Mouse (Mus musculus): ENCODE measurements around the gene Eng. TPM values are rescaled to one million over a fixed set of nuclear protein-coding genes. Genes with fewer than 3 reads are reported as not detected.

Gene Eng
- polyA plus RNA-seq, 1 experiment, result 1.1 TPM

DNA sequence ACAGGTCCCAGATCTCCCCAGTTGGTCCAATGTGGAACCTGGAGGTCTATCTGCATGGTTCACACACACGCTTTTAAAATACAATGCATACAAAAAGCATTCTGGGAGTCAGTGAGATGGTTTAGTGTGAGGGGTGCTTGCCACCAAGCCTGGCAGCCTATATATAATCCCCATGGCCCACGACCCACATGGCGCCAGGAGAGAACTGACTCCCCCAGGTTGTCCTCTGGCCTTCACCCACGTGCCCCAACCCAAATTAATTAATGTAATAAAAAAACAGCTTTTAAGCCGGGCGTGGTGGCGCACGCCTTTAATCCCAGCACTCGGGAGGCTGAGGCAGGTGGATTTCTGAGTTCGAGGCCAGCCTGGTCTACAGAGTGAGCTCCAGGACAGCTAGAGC lies 37.3 kb downstream of the Eng start:
- H3K27me3 ChIP-seq (ENCODE audit: control insufficient read depth, insufficient read depth, insufficient read length), result no peaks in the 10 kb centered on the region
- no peak overlapping the region for H3ac ChIP-seq (ENCODE audit: control insufficient read depth, insufficient read length, low read depth)
- H3K4me3 ChIP-seq (ENCODE audit: insufficient read depth, poor library complexity, severe bottlenecking), result no peak overlapping the region
- H3K79me3 ChIP-seq (ENCODE audit: low read depth), result no peaks in the 10 kb centered on the region
- TF ChIP-seq FOSL1 (IDR thresholded peaks at IDR 0.05; ENCODE audit: insufficient read depth, low read length, poor library complexity, severe bottlenecking), result no peak
- H3K79me2 ChIP-seq (ENCODE audit: control insufficient read depth, insufficient read depth), result no peaks in the 10 kb centered on the region
- peaks cover 67% of the 10 kb centered on the region for H3K36me3 ChIP-seq (ENCODE audit: control insufficient read depth, insufficient read depth)

DNA sequence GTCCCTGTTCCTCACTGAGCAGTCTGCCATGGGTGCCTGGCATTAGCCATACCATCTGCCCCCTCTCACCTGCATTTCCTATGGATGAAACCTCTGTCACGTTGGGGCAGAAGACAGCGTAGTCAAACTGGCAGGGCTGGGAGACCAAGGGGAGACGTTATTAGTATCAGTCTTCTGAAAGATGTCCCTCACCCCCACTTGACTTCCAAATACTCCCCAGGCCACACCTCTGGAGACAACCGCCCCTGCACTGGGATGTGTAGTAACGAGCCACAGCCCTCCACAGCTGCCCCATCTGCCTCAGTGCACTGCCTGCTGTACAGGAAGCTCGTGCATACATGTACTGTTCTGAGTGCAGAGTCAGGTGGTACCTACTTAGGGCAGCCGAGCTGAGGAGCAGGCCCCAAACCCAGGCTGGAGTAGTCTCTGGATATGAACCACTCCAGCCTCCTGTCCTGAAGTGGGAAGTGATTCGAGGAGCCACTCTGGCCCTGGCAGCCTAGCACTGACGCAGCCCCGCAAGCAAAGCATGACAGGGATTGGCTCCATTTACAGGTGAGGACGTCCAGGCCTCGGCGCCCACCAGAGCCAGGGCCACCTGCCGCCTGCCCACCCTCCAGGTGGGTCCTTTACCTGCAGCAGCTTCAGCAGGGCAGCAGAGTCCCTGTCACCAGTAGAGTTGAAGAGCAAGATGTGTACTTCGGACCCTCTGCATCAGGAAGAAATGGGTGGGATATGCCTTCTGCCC lies 38.5 kb downstream of the Eng start:
- TF ChIP-seq USF1 (IDR thresholded peaks at IDR 0.05; ENCODE audit: low read depth) (no peak), CTCF (IDR thresholded peaks at IDR 0.05; ENCODE audit: control insufficient read depth, insufficient read depth, insufficient read length) (no peak), FOSL1 (IDR thresholded peaks at IDR 0.05; ENCODE audit: insufficient read depth, low read length, poor library complexity, severe bottlenecking) (no peak), MYOG (IDR thresholded peaks at IDR 0.05; ENCODE audit: control insufficient read depth, extremely low read depth, insufficient read length) (no peak), CEBPB (IDR thresholded peaks at IDR 0.05; ENCODE audit: low read depth) (no peak), MAX (IDR thresholded peaks at IDR 0.05) (no peak), MYOD1 (IDR thresholded peaks at IDR 0.05; ENCODE audit: control insufficient read depth, insufficient read length, low read depth) (no peak)
- no peaks in the 10 kb centered on the region for H3K79me3 ChIP-seq (ENCODE audit: low read depth)
- H3K36me3 ChIP-seq (ENCODE audit: control insufficient read depth, insufficient read depth), result peaks cover 71% of the 10 kb centered on the region
- H3ac ChIP-seq (ENCODE audit: control insufficient read depth, insufficient read length, low read depth), result no peak overlapping the region
- H3K27me3 ChIP-seq (ENCODE audit: control insufficient read depth, insufficient read depth, insufficient read length), result no peaks in the 10 kb centered on the region
- H3K79me2 ChIP-seq (ENCODE audit: control insufficient read depth, insufficient read depth), result no peaks in the 10 kb centered on the region
- no peak overlapping the region for H3K4me3 ChIP-seq (ENCODE audit: insufficient read depth, poor library complexity, severe bottlenecking)

DNA sequence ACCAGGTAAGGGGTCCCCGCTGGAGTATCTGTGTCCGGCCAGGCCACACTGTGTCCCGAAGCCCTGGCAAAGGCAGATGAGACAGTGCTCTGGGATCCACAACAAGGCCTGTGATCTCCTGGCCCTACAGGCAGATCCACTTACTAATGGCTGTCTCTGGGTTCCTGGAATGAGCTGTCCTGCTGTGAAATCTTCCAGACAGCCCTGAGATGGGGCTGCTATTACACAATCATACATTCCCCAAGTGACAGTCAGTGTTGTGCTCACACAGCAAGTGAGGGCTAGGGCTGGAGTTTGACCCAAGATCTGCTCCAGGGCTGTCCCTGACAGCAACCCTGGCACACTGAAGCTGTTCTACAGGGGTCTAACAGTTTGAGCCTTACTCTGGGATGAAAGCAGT lies 39.4 kb downstream of the Eng start:
- Histone ChIP-seq H3K27me3 (ENCODE audit: control insufficient read depth, insufficient read depth, insufficient read length) (no peaks in the 10 kb centered on the region), H3K4me3 (ENCODE audit: insufficient read depth, poor library complexity, severe bottlenecking) (no peak overlapping the region), H3ac (ENCODE audit: control insufficient read depth, insufficient read length, low read depth) (no peak overlapping the region), H3K36me3 (ENCODE audit: control insufficient read depth, insufficient read depth) (peaks cover 75% of the 10 kb centered on the region), H3K79me3 (ENCODE audit: low read depth) (no peaks in the 10 kb centered on the region), H3K79me2 (ENCODE audit: control insufficient read depth, insufficient read depth) (no peaks in the 10 kb centered on the region)
- TF ChIP-seq CTCF (IDR thresholded peaks at IDR 0.05; ENCODE audit: control insufficient read depth, insufficient read depth, insufficient read length), result no peak
- no peak for TF ChIP-seq USF1 (IDR thresholded peaks at IDR 0.05; ENCODE audit: low read depth)
- TF ChIP-seq CEBPB (IDR thresholded peaks at IDR 0.05; ENCODE audit: low read depth), result peak; percentile 57
- TF ChIP-seq MAX (IDR thresholded peaks at IDR 0.05), result no peak

DNA sequence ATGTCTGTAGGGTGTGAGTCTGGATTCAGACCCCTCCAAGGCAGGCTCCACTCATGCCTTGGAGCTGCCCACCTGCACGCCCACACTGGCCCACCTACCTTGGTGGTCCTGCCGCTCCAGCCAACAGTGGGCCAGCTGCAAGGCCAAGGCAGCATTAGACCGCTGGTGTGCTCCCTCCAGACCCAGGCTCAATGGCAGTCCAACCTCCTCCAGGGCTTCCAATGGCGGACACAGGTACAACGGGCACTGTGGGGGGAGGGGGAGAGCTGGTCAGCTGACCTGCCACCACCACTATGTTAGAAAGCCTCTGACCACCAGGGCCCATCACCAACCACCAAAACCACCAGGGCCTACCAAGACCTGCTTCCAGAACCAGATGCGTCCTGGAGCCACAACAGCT lies 40.2 kb downstream of the Eng start:
- no peak for TF ChIP-seq CEBPB (IDR thresholded peaks at IDR 0.05; ENCODE audit: low read depth)
- no peak for TF ChIP-seq CTCF (IDR thresholded peaks at IDR 0.05; ENCODE audit: control insufficient read depth, insufficient read depth, insufficient read length)
- TF ChIP-seq FOSL1 (IDR thresholded peaks at IDR 0.05; ENCODE audit: insufficient read depth, low read length, poor library complexity, severe bottlenecking), result no peak
- no peak for TF ChIP-seq MYOD1 (IDR thresholded peaks at IDR 0.05; ENCODE audit: control insufficient read depth, insufficient read length, low read depth)
- TF ChIP-seq MYOG (IDR thresholded peaks at IDR 0.05; ENCODE audit: control insufficient read depth, extremely low read depth, insufficient read length), result no peak
- TF ChIP-seq USF1 (IDR thresholded peaks at IDR 0.05; ENCODE audit: low read depth), result no peak
- no peak for TF ChIP-seq MAX (IDR thresholded peaks at IDR 0.05)
- H3K4me3 ChIP-seq (ENCODE audit: insufficient read depth, poor library complexity, severe bottlenecking), result no peak overlapping the region
- H3K36me3 ChIP-seq (ENCODE audit: control insufficient read depth, insufficient read depth), result peaks cover 75% of the 10 kb centered on the region
- no peaks in the 10 kb centered on the region for H3K79me3 ChIP-seq (ENCODE audit: low read depth)
- no peak overlapping the region for H3ac ChIP-seq (ENCODE audit: control insufficient read depth, insufficient read length, low read depth)
- no peaks in the 10 kb centered on the region for H3K79me2 ChIP-seq (ENCODE audit: control insufficient read depth, insufficient read depth)
- H3K27me3 ChIP-seq (ENCODE audit: control insufficient read depth, insufficient read depth, insufficient read length), result no peaks in the 10 kb centered on the region

DNA sequence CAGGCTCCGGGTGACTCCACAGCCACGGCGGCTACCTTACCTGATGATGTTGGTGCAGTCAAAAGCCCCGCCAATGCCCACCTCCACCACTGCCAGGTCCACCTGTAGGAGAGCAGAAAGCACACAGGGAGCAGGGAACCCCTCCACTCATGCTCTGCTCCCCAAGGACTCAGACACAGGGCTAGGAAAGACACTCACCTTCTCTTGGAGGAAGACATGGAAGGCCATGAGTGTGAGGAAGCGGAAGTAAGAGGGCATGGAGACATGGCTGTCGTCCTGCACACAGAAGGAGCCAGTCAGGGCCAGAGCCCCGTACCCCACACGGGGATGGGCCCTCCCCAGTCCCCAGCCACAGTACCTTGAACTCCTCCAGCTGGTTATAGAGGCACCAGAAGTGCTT lies 41.2 kb downstream of the Eng start:
- H3K4me3 ChIP-seq (ENCODE audit: insufficient read depth, poor library complexity, severe bottlenecking), result no peak overlapping the region
- H3K79me3 ChIP-seq (ENCODE audit: low read depth), result peaks cover 2% of the 10 kb centered on the region
- no peaks in the 10 kb centered on the region for H3K27me3 ChIP-seq (ENCODE audit: control insufficient read depth, insufficient read depth, insufficient read length)
- H3ac ChIP-seq (ENCODE audit: control insufficient read depth, insufficient read length, low read depth), result no peak overlapping the region
- H3K79me2 ChIP-seq (ENCODE audit: control insufficient read depth, insufficient read depth), result peaks cover 8% of the 10 kb centered on the region
- H3K36me3 ChIP-seq (ENCODE audit: control insufficient read depth, insufficient read depth), result peaks cover 69% of the 10 kb centered on the region
- no peak for TF ChIP-seq MAX (IDR thresholded peaks at IDR 0.05)
- TF ChIP-seq CEBPB (IDR thresholded peaks at IDR 0.05; ENCODE audit: low read depth), result no peak
- TF ChIP-seq USF1 (IDR thresholded peaks at IDR 0.05; ENCODE audit: low read depth), result no peak
- no peak for TF ChIP-seq FOSL1 (IDR thresholded peaks at IDR 0.05; ENCODE audit: insufficient read depth, low read length, poor library complexity, severe bottlenecking)
- no peak for TF ChIP-seq MYOG (IDR thresholded peaks at IDR 0.05; ENCODE audit: control insufficient read depth, extremely low read depth, insufficient read length)
- TF ChIP-seq CTCF (IDR thresholded peaks at IDR 0.05; ENCODE audit: control insufficient read depth, insufficient read depth, insufficient read length), result no peak
- no peak for TF ChIP-seq MYOD1 (IDR thresholded peaks at IDR 0.05; ENCODE audit: control insufficient read depth, insufficient read length, low read depth)

DNA sequence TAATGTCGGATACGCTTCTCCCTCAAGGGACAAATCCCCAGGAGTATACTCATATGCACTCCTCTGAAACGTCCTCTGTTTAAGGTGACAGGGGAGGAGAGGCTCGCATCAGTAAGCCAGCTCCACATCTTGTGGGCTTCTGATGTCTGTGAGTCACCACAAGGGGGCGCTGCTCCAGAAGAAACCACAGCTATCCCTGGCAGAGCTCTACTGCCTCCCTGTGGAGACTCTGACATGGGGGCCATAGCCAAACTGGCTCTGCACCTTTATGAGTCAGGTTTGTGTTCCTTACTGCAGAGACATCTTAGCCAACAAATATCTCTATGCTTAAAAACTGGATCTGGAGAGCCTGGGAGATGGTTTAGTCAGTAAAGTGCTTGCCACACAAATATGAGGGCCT lies 43.0 kb downstream of the Eng start:
- H3K36me3 ChIP-seq (ENCODE audit: control insufficient read depth, insufficient read depth), result peaks cover 52% of the 10 kb centered on the region

More for the DNA sequence above, 43.0 kb downstream of the Eng start:
- no peak for TF ChIP-seq MYOD1 (IDR thresholded peaks at IDR 0.05; ENCODE audit: control insufficient read depth, insufficient read length, low read depth)
- no peak for TF ChIP-seq FOSL1 (IDR thresholded peaks at IDR 0.05; ENCODE audit: insufficient read depth, low read length, poor library complexity, severe bottlenecking)
- no peak for TF ChIP-seq MAX (IDR thresholded peaks at IDR 0.05)
- peak; percentile 99 for TF ChIP-seq CTCF (IDR thresholded peaks at IDR 0.05; ENCODE audit: control insufficient read depth, insufficient read depth, insufficient read length)
- H3K79me3 ChIP-seq (ENCODE audit: low read depth), result peaks cover 12% of the 10 kb centered on the region
- H3K27me3 ChIP-seq (ENCODE audit: control insufficient read depth, insufficient read depth, insufficient read length), result no peaks in the 10 kb centered on the region
- no peak overlapping the region for H3K4me3 ChIP-seq (ENCODE audit: insufficient read depth, poor library complexity, severe bottlenecking)
- H3K79me2 ChIP-seq (ENCODE audit: control insufficient read depth, insufficient read depth), result peaks cover 21% of the 10 kb centered on the region
- H3ac ChIP-seq (ENCODE audit: control insufficient read depth, insufficient read length, low read depth), result no peak overlapping the region

Measured in C2C12 (cell line).